Mouse (Mus musculus) MEL (cell line): ENCODE results near the gene Il4ra. TPM values are rescaled to one million over a fixed set of nuclear protein-coding genes. Genes with fewer than 3 reads are reported as not detected.

Experiments
- DNase-seq: peaks from one replicate; pipeline ENCODE4 v3.0.0; 2011; ENCODE audit warnings: low read depth, low spot score
- H3K27ac ChIP-seq: 2 replicates; pipeline ENCODE4 v1.5.1; 2012; ENCODE audit warnings: low read depth, mild to moderate bottlenecking, control low read depth, low read length, moderate library complexity; ENCODE audit not compliant: control insufficient read depth
- H3K27me3 ChIP-seq, 2 experiments: fragments of 150-350 bp in 1 of 2; sonication (generic) in 1 of 2; 2 replicates each; pipeline ENCODE4 v1.6.1; 2012; ENCODE audit warnings: low read length in 2 of 2, mild to moderate bottlenecking in 2 of 2, improper control_type of control experiment in 1 of 2, moderate library complexity in 1 of 2; ENCODE audit not compliant: insufficient read depth in 2 of 2, control insufficient read depth in 1 of 2
- H3K36me3 ChIP-seq, 2 experiments: 2 replicates each; pipeline ENCODE4 v1.6.1; 2012 to 2014; ENCODE audit warnings: low read length in 2 of 2, improper control_type of control experiment in 1 of 2, inconsistent platforms in 1 of 2, mild to moderate bottlenecking in 1 of 2; ENCODE audit not compliant: insufficient read depth in 2 of 2, control insufficient read depth in 1 of 2
- H3K4me1 ChIP-seq, 2 experiments: fragments of 150-350 bp in 1 of 2; sonication (generic) in 1 of 2; 2 replicates each; pipeline ENCODE4 v1.6.1; 2012; ENCODE audit warnings: low read length in 2 of 2, improper control_type of control experiment in 1 of 2, mild to moderate bottlenecking in 1 of 2; ENCODE audit not compliant: insufficient read depth in 2 of 2, control insufficient read depth in 1 of 2
- H3K4me3 ChIP-seq, 2 experiments: fragments of 150-350 bp in 1 of 2; sonication (generic) in 1 of 2; 2 replicates each; pipeline ENCODE4 v1.5.1; 2012; ENCODE audit warnings: low read depth in 2 of 2, low read length in 2 of 2, mild to moderate bottlenecking in 2 of 2, moderate library complexity in 2 of 2, control low read depth in 1 of 2, improper control_type of control experiment in 1 of 2; ENCODE audit not compliant: control insufficient read depth in 1 of 2, insufficient read depth in 1 of 2
- H3K79me2 ChIP-seq: 2 replicates; pipeline ENCODE4 v1.6.1; 2012; ENCODE audit warnings: mild to moderate bottlenecking, low read length, moderate library complexity; ENCODE audit not compliant: control insufficient read depth, poor library complexity, insufficient read depth
- H3K9ac ChIP-seq: 2 replicates; pipeline ENCODE4 v1.6.1; 2012; ENCODE audit warnings: low read depth, mild to moderate bottlenecking, control low read depth, low read length, moderate library complexity; ENCODE audit not compliant: control insufficient read depth, poor library complexity, severe bottlenecking
- H3K9me3 ChIP-seq: fragments of 150-350 bp; sonication (generic); replicated peaks from 2 replicates; pipeline ENCODE4 v1.6.1; 2012; ENCODE audit warnings: mild to moderate bottlenecking, low read length, improper control_type of control experiment, moderate library complexity; ENCODE audit not compliant: insufficient read depth
- BHLHE40 ChIP-seq: IDR thresholded peaks from 2 replicates; pipeline ENCODE4 v1.6.1; 2012; ENCODE audit warnings: low read depth, mild to moderate bottlenecking, inconsistent platforms, low read length, improper control_type of control experiment, borderline replicate concordance
- ELF1 ChIP-seq: IDR thresholded peaks from 2 replicates; pipeline ENCODE4 v1.6.1; 2014; ENCODE audit warnings: low read depth, mild to moderate bottlenecking, inconsistent platforms, low read length, improper control_type of control experiment, moderate library complexity
- EP300 ChIP-seq, 2 experiments: IDR thresholded peaks; 2 replicates each; pipeline ENCODE4 v1.6.1; 2011; ENCODE audit warnings: improper control_type of control experiment in 2 of 2, low read length in 2 of 2, low read depth in 1 of 2, mild to moderate bottlenecking in 1 of 2
- ETS1 ChIP-seq: IDR thresholded peaks from 2 replicates; pipeline ENCODE4 v1.6.1; 2012; ENCODE audit warnings: low read depth, mild to moderate bottlenecking, inconsistent platforms, low read length, improper control_type of control experiment, moderate library complexity
- GABPA ChIP-seq: IDR thresholded peaks from 2 replicates; pipeline ENCODE4 v1.6.1; 2012; ENCODE audit warnings: low read depth, mild to moderate bottlenecking, inconsistent platforms, low read length, improper control_type of control experiment, moderate library complexity
- GATA1 ChIP-seq: IDR thresholded peaks from 2 replicates; pipeline ENCODE4 v1.6.1; 2011; ENCODE audit warnings: low read depth, low read length, improper control_type of control experiment
- HCFC1 ChIP-seq: IDR thresholded peaks from 2 replicates; pipeline ENCODE4 v1.6.1; 2012; ENCODE audit warnings: low read depth, mild to moderate bottlenecking, inconsistent platforms, low read length, improper control_type of control experiment, moderate library complexity
- JUND ChIP-seq: IDR thresholded peaks from 2 replicates; pipeline ENCODE4 v1.6.1; 2011; ENCODE audit warnings: low read depth, mild to moderate bottlenecking, improper control_type of control experiment, low read length
- KAT2A ChIP-seq: conservative IDR thresholded peaks from 2 replicates; pipeline ENCODE4 v1.6.1; 2012; ENCODE audit warnings: low read depth, low read length, improper control_type of control experiment, inconsistent platforms
- MAFK ChIP-seq: IDR thresholded peaks from 2 replicates; pipeline ENCODE4 v1.6.1; 2011; ENCODE audit warnings: low read depth, mild to moderate bottlenecking, low read length, improper control_type of control experiment, borderline replicate concordance
- MAZ ChIP-seq: IDR thresholded peaks from 2 replicates; pipeline ENCODE4 v1.6.1; 2012; ENCODE audit warnings: low read depth, mild to moderate bottlenecking, inconsistent platforms, low read length, improper control_type of control experiment
- MEF2A ChIP-seq: IDR thresholded peaks from 2 replicates; pipeline ENCODE4 v1.6.1; 2014; ENCODE audit warnings: low read depth, mild to moderate bottlenecking, inconsistent platforms, low read length, improper control_type of control experiment; ENCODE audit not compliant: poor library complexity, insufficient replicate concordance, severe bottlenecking; ENCODE audit errors: extremely low read depth
- MYB ChIP-seq: IDR thresholded peaks from 2 replicates; pipeline ENCODE4 v1.6.1; 2011; ENCODE audit warnings: mild to moderate bottlenecking, low read depth, low read length, improper control_type of control experiment
- MYC ChIP-seq: IDR thresholded peaks from 2 replicates; pipeline ENCODE4 v1.6.1; 2011; ENCODE audit warnings: low read depth, mild to moderate bottlenecking, low read length, improper control_type of control experiment, moderate library complexity
- NELFE ChIP-seq: IDR thresholded peaks from 2 replicates; pipeline ENCODE4 v1.6.1; 2011; ENCODE audit warnings: low read depth, low read length, improper control_type of control experiment
- RCOR1 ChIP-seq: IDR thresholded peaks from 2 replicates; pipeline ENCODE4 v1.6.1; 2012; ENCODE audit warnings: low read depth, mild to moderate bottlenecking, inconsistent platforms, low read length, improper control_type of control experiment
- TAL1 ChIP-seq: IDR thresholded peaks from 2 replicates; pipeline ENCODE4 v1.6.1; 2012; ENCODE audit warnings: mild to moderate bottlenecking, inconsistent platforms, low read length, moderate library complexity, mixed read lengths
- TBP ChIP-seq: IDR thresholded peaks from 2 replicates; pipeline ENCODE4 v1.8.0; 2011; ENCODE audit warnings: low read depth, low read length, improper control_type of control experiment
- TCF12 ChIP-seq: IDR thresholded peaks from 2 replicates; pipeline ENCODE4 v1.6.1; 2014; ENCODE audit warnings: low read depth, mild to moderate bottlenecking, inconsistent platforms, low read length, improper control_type of control experiment, moderate library complexity
- UBTF ChIP-seq: IDR thresholded peaks from 2 replicates; pipeline ENCODE4 v1.6.1; 2012; ENCODE audit warnings: low read depth, mild to moderate bottlenecking, inconsistent platforms, low read length, improper control_type of control experiment, moderate library complexity, borderline replicate concordance; ENCODE audit not compliant: insufficient read depth
- USF1 ChIP-seq: IDR thresholded peaks from 2 replicates; pipeline ENCODE4 v1.6.1; 2014; ENCODE audit warnings: low read depth, mild to moderate bottlenecking, inconsistent platforms, low read length, improper control_type of control experiment, moderate library complexity
- USF2 ChIP-seq, 2 experiments: IDR thresholded peaks; 2 replicates each; pipeline ENCODE4 v1.6.1; 2011 to 2012; ENCODE audit warnings: improper control_type of control experiment in 2 of 2, low read length in 2 of 2, borderline replicate concordance in 1 of 2, inconsistent platforms in 1 of 2, low read depth in 1 of 2, mild to moderate bottlenecking in 1 of 2; ENCODE audit not compliant: insufficient read depth in 1 of 2
- ZC3H11A ChIP-seq: IDR thresholded peaks from 2 replicates; pipeline ENCODE4 v1.6.1; 2012; ENCODE audit warnings: low read depth, mild to moderate bottlenecking, inconsistent platforms, low read length, improper control_type of control experiment
- ZMIZ1 ChIP-seq: IDR thresholded peaks from 2 replicates; pipeline ENCODE4 v1.6.1; 2012; ENCODE audit warnings: low read depth, mild to moderate bottlenecking, inconsistent platforms, low read length, improper control_type of control experiment, moderate library complexity
- polyA plus RNA-seq, 2 experiments: library from polyadenylated mRNA; stranded (reverse) in 1 of 2; unstranded in 1 of 2; fragments of >175 nt in 1 of 2; fragments of >200 nt in 1 of 2; gene quantifications; 2 replicates each; pipeline versions ENCODE4 v1.2.1 to v1.2.4; 2012; ENCODE audit warnings: low replicate concordance in 2 of 2, low read depth in 1 of 2; ENCODE audit not compliant: insufficient read length in 2 of 2, insufficient read depth in 1 of 2, missing spikeins in 1 of 2
- total RNA-seq: library from RNA; depleted of rRNA; stranded (reverse); fragments of 300-350 nt; gene quantifications from 2 replicates; pipeline ENCODE4 v1.2.3, GENCODE M21; 2012

Gene Il4ra
- total and polyA plus RNA-seq, 3 experiments = 3.6 to 5.0 TPM; not detected in 1

DNA sequence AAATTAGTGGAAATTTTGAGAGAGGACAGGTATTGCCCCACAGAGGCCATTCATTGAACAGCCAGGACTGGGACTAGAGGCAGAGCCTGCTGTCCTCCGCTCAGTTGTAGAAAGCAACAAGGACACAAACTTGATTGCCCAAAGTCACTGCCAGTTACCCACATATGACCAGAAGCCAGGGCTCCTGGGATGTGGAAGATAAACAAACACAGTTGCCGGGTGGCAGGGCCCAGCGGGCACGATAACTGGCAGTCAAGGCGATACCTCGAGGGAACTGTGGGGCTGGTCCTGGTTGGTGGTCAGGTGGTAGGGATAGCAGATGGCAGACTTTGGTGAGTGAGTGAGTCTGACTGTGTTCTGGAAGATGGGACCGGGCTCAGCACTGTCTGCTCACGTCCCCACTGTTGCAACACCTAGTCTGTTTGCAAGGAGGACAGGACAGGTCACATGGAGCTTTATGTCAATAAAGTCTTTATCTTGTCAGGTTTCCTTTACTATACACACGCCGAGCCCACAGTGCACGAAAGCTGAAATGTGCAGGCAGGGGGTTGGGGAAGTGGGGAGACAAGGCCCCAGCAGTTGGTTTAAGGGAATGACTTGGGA lies 25.7 kb downstream of the Il4ra start:
- H3K4me3 ChIP-seq = no peak overlapping the region
- no peaks in the 10 kb centered on the region for H3K36me3 ChIP-seq
- no peak overlapping the region for H3K27ac ChIP-seq

DNA sequence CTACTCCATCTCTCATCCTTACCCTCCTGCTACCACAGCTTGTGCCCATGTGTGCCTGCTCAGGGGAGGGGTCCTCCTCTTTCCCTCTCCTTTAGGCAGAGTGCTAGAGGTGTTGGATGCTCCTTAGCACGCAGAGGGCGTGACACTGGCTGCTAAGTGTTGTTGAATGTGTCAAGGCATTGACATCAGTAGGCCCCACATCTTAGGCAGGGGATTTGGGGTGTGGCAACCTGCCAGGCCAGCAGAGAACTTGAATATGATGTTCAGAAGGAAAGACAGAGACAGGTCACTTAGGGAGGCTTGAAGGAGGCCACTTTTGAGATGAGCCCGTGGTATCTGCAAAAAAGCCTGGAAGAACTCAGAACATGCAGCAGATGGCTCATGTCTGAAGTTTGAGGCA lies 26.2 kb downstream of the Il4ra start:
- H3K4me1 ChIP-seq = peaks cover 0 to 4% of the 10 kb centered on the region in 2 experiments; a peak in 1 of 4 replicates
- TF ChIP-seq ZC3H11A (no peak), MYC (no peak), HCFC1 (no peak), GATA1 (no peak), BHLHE40 (no peak), TBP (no peak), MYB (no peak), UBTF (no peak), USF2 (IDR thresholded peaks at IDR 0.05; ENCODE audit: borderline replicate concordance in 1 of 2, insufficient read depth in 1 of 2, low read depth in 1 of 2, low read length in 2 of 2) (no peak), ETS1 (no peak), TCF12 (no peak), TAL1 (no peak), RCOR1 (no peak)
- TF ChIP-seq, all 39 proteins: peak for 0
- H3K4me3 ChIP-seq = no peak overlapping the region
- no peak overlapping the region for H3K27ac ChIP-seq
- no peaks in the 10 kb centered on the region for H3K9me3 ChIP-seq
- no peaks in the 10 kb centered on the region for H3K27me3 ChIP-seq
- DNase-seq = no peak
- no peaks in the 10 kb centered on the region for H3K79me2 ChIP-seq
- H3K9ac ChIP-seq = no peak overlapping the region
- no peaks in the 10 kb centered on the region for H3K36me3 ChIP-seq

More for the DNA sequence above, 25.7 kb downstream of the Il4ra start:
- H3K9ac ChIP-seq = no peak overlapping the region
- DNase-seq = no peak
- no peaks in the 10 kb centered on the region for H3K9me3 ChIP-seq
- H3K79me2 ChIP-seq = no peaks in the 10 kb centered on the region
- no peaks in the 10 kb centered on the region for H3K27me3 ChIP-seq
- H3K4me1 ChIP-seq = peaks cover 0 to 4% of the 10 kb centered on the region in 2 experiments; a peak in 1 of 4 replicates
- TF ChIP-seq ELF1 = no peak
- no peak for TF ChIP-seq USF1
- TF ChIP-seq MAZ = no peak
- TF ChIP-seq MAFK = no peak
- no peak for TF ChIP-seq KAT2A
- TF ChIP-seq JUND = no peak
- TF ChIP-seq EP300 (IDR thresholded peaks at IDR 0.05; ENCODE audit: low read depth in 1 of 2, low read length in 2 of 2) = no peak
- no peak for TF ChIP-seq GATA1
- TF ChIP-seq MYB = no peak
- TF ChIP-seq USF2 (IDR thresholded peaks at IDR 0.05; ENCODE audit: borderline replicate concordance in 1 of 2, insufficient read depth in 1 of 2, low read depth in 1 of 2, low read length in 2 of 2) = no peak
- no peak for TF ChIP-seq RCOR1
- TF ChIP-seq ETS1 = no peak
- no peak for TF ChIP-seq ZMIZ1
- TF ChIP-seq MEF2A = no peak
- no peak for TF ChIP-seq TCF12
- no peak for TF ChIP-seq BHLHE40
- no peak for TF ChIP-seq NELFE
- TF ChIP-seq HCFC1 = no peak
- no peak for TF ChIP-seq GABPA
- TF ChIP-seq MYC = no peak
